Mouse (Mus musculus): ENCODE data around the gene Frzb. TPM values are rescaled to one million over a fixed set of nuclear protein-coding genes. Genes with fewer than 3 reads are reported as not detected.

The Frzb gene
- polyA plus RNA-seq, 2 experiments from 2014 or later = not detected

GRCm38 (mm10) chr2:80423116-80423515 lies 24.3 kb downstream of the Frzb start:
- no peak for ATAC-seq

- no peak for ATAC-seq
Observed at GRCm38 (mm10) chr2:80421990-80422389, 25.4 kb downstream of the Frzb start.

- no peak for ATAC-seq
Observed at GRCm38 (mm10) chr2:80416286-80416685, 31.1 kb downstream of the Frzb start.

- no peak for ATAC-seq
Observed at GRCm38 (mm10) chr2:80414387-80414786, 33.0 kb downstream of the Frzb start.

GRCm38 (mm10) chr2:80413124-80413523 lies 34.3 kb downstream of the Frzb start:
- ATAC-seq = no peak

GRCm38 (mm10) chr2:80409893-80410574 lies 37.4 kb downstream of the Frzb start:
- ATAC-seq = no peak

- no peak for ATAC-seq
Observed at GRCm38 (mm10) chr2:80404770-80405169, 42.7 kb downstream of the Frzb start.

GRCm38 (mm10) chr2:80398595-80399099 lies 48.8 kb downstream of the Frzb start:
- no peak for ATAC-seq

- ATAC-seq = no peak
Observed at GRCm38 (mm10) chr2:80396864-80397263, 50.6 kb downstream of the Frzb start.

- no peak for ATAC-seq
Observed at GRCm38 (mm10) chr2:80396057-80396456, 51.4 kb downstream of the Frzb start.

- no peak for ATAC-seq
Observed at GRCm38 (mm10) chr2:80388341-80388740, 59.1 kb downstream of the Frzb start.

GRCm38 (mm10) chr2:80387668-80388067 lies 59.8 kb downstream of the Frzb start:
- ATAC-seq = no peak

- ATAC-seq = no peak
Observed at GRCm38 (mm10) chr2:80386255-80386654, 61.2 kb downstream of the Frzb start.

- ATAC-seq = no peak
Observed at GRCm38 (mm10) chr2:80384447-80384846, 63.0 kb downstream of the Frzb start.

- no peak for ATAC-seq
Observed at GRCm38 (mm10) chr2:80379848-80380247, 67.6 kb downstream of the Frzb start.

- ATAC-seq = no peak
Observed at GRCm38 (mm10) chr2:80374892-80375291, 72.5 kb downstream of the Frzb start.

- no peak for ATAC-seq
Observed at GRCm38 (mm10) chr2:80371458-80371857, 76.0 kb downstream of the Frzb start.

Other genes starting within 250 kb of the Frzb start
- gene Prdx6b, start 155.2 kb downstream of the Frzb start, polyA plus RNA-seq (2017; shearing (Covaris generic)) = not detected
- gene Dnajc10, start 132.2 kb downstream of the Frzb start, polyA plus RNA-seq (2017; shearing (Covaris generic)) = 10 to 100 TPM; 41.4 to 48.8 TPM
- gene Nckap1, start 133.8 kb upstream of the Frzb start, polyA plus RNA-seq (2017; shearing (Covaris generic)) = 1 to 10 TPM; 2.2 to 2.3 TPM
- 10 to 100 TPM; 16.5 to 18.9 TPM for gene Dusp19, start 169.4 kb upstream of the Frzb start, polyA plus RNA-seq (2017; shearing (Covaris generic))
- 10 to 100 TPM; 24.7 to 30.2 TPM for gene Nup35, start 169.6 kb upstream of the Frzb start, polyA plus RNA-seq (2017; shearing (Covaris generic))